Mouse (Mus musculus): Measurements from ENCODE around the gene Stmn1. TPM values are rescaled to one million over a fixed set of nuclear protein-coding genes. Genes with fewer than 3 reads are reported as not detected.

Gene Stmn1
- polyA plus RNA-seq, 1 experiment from 2014 or later, result 1,522 TPM

DNA sequence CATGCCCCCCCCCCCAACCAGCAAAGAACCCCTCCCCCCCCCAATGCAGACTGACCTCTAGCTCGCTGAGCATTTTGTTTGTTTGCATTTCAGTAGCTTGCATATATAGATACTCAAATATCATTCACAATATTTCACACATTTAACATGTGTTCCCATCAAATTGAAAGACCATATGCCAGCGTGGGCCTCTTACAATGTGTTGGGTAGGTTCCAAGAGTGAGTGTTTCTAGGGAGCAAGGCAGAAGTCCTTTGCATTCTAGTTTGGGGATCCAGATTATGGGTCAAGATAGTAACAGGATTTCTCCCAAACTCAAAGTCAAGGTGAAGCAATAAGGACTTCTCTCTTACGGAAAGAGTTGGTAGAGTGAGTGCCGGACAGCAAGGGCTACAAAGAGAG, 50.4 kb downstream of the Stmn1 start:
- Histone ChIP-seq H3K9me3 (ENCODE audit: control insufficient read depth, low read length) (no peaks in the 10 kb centered on the region), H3K36me3 (ENCODE audit: control insufficient read depth, insufficient read depth, low read length) (peaks cover 20% of the 10 kb centered on the region), H3K9ac (ENCODE audit: low read length) (no peak overlapping the region), H3K4me2 (ENCODE audit: low read length) (no peak overlapping the region), H3K27ac (ENCODE audit: low read depth) (no peak overlapping the region), H3K4me1 (replicated peaks; ENCODE audit: control insufficient read depth, insufficient read depth, low read length) (peaks cover 4% of the 10 kb centered on the region; the same call in 1 of the 2 replicates), H3K4me3 (ENCODE audit: low read depth, low read length) (no peak overlapping the region), H3K27me3 (replicated peaks; ENCODE audit: control insufficient read depth, insufficient read depth, low read length) (no peaks in the 10 kb centered on the region)
- 89% methylated on average over 4 of the region's 4 CpGs for WGBS
- DNase-seq (ENCODE audit: low spot score) (no peak), ATAC-seq (replicated peaks; ENCODE audit: low FRiP score, low TSS enrichment, low read depth) (no peak)

DNA sequence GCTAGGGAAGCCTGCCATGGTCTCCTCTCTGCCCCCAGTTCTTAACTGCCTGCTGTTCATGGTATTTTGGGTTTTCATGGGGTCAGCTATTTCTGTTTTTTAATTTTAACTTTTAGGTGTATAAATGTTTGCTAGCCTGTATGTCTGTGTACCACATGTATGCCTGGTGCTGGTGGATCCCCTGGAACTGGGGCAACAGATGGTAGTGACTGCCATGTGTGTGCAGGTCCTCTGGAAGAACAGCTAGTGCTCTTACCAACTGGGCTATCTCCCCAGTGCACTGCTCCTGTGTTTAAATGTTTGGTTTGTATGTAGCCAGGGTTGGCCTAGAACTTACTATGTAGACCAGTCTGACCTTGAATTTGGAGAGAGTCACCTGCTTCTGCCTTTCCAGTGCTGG, 51.2 kb downstream of the Stmn1 start:
- no peak overlapping the region for H3K27ac ChIP-seq (ENCODE audit: low read depth)
- peaks cover 28% of the 10 kb centered on the region for H3K36me3 ChIP-seq (ENCODE audit: control insufficient read depth, insufficient read depth, low read length)
- no peak overlapping the region for H3K4me3 ChIP-seq (ENCODE audit: low read depth, low read length)
- H3K9me3 ChIP-seq (ENCODE audit: control insufficient read depth, low read length), result no peaks in the 10 kb centered on the region
- no peaks in the 10 kb centered on the region for H3K27me3 ChIP-seq (replicated peaks; ENCODE audit: control insufficient read depth, insufficient read depth, low read length)
- no peak for ATAC-seq (replicated peaks; ENCODE audit: low FRiP score, low TSS enrichment, low read depth)
- H3K4me2 ChIP-seq (ENCODE audit: low read length), result no peak overlapping the region
- DNase-seq (ENCODE audit: low spot score), result no peak
- peaks cover 4% of the 10 kb centered on the region; the same call in 1 of the 2 replicates for H3K4me1 ChIP-seq (replicated peaks; ENCODE audit: control insufficient read depth, insufficient read depth, low read length)
- no peak overlapping the region for H3K9ac ChIP-seq (ENCODE audit: low read length)

Small RNA genes lying within 50 kb of the gene (microRNA-seq; reads per million reads assigned to microRNA genes)
- 0.85 reads per million, percentile 4 among the genes with 10 or more reads in this experiment for gene Gm23634

Other genes with a start within 250 kb of the Stmn1 start
- gene Catsper4, start 240.9 kb upstream of the Stmn1 start, polyA plus RNA-seq (2014; fragmentation: Nextera tagmentation; extraction: Ambion mirVana), result 0.19 TPM in 1 of 2 replicates, not detected in the other
- 6.1 and 7.5 TPM in 2 replicates for gene Cnksr1, start 229.9 kb upstream of the Stmn1 start, polyA plus RNA-seq (2014; fragmentation: Nextera tagmentation; extraction: Ambion mirVana)
- gene E130218I03Rik, start 224.7 kb upstream of the Stmn1 start, polyA plus RNA-seq (2014; fragmentation: Nextera tagmentation; extraction: Ambion mirVana), result 0.24 and 0.41 TPM in 2 replicates
- gene Zfp593, start 222.7 kb upstream of the Stmn1 start, polyA plus RNA-seq (2014; fragmentation: Nextera tagmentation; extraction: Ambion mirVana), result 17.5 and 20.7 TPM in 2 replicates
- not detected in 2 replicates for gene Gm30191, start 221.4 kb upstream of the Stmn1 start, polyA plus RNA-seq (2014; fragmentation: Nextera tagmentation; extraction: Ambion mirVana)
- 3.8 and 4.5 TPM in 2 replicates for gene Grrp1, start 214.2 kb upstream of the Stmn1 start, polyA plus RNA-seq (2014; fragmentation: Nextera tagmentation; extraction: Ambion mirVana)
- 18.4 and 20.5 TPM in 2 replicates for gene Pdik1l, start 180.4 kb upstream of the Stmn1 start, polyA plus RNA-seq (2014; fragmentation: Nextera tagmentation; extraction: Ambion mirVana)
- 0.09 TPM in 1 of 2 replicates, not detected in the other for gene Trim63, start 153.2 kb upstream of the Stmn1 start, polyA plus RNA-seq (2014; fragmentation: Nextera tagmentation; extraction: Ambion mirVana)
- gene Slc30a2, start 125.1 kb upstream of the Stmn1 start, polyA plus RNA-seq (2014; fragmentation: Nextera tagmentation; extraction: Ambion mirVana), result 0.19 and 0.26 TPM in 2 replicates
- gene Extl1, start 84.5 kb upstream of the Stmn1 start, polyA plus RNA-seq (2014; fragmentation: Nextera tagmentation; extraction: Ambion mirVana), result 1.2 and 1.4 TPM in 2 replicates
- gene Pafah2, start 72.0 kb upstream of the Stmn1 start, polyA plus RNA-seq (2014; fragmentation: Nextera tagmentation; extraction: Ambion mirVana), result 28.4 and 32.5 TPM in 2 replicates
- gene Paqr7, start 28.4 kb downstream of the Stmn1 start, polyA plus RNA-seq (2014; fragmentation: Nextera tagmentation; extraction: Ambion mirVana), result 1.3 and 2.1 TPM in 2 replicates
- gene Aunip, start 42.7 kb downstream of the Stmn1 start, polyA plus RNA-seq (2014; fragmentation: Nextera tagmentation; extraction: Ambion mirVana), result 7.8 and 8.2 TPM in 2 replicates
- gene Mtfr1l, start 67.1 kb downstream of the Stmn1 start, polyA plus RNA-seq (2014; fragmentation: Nextera tagmentation; extraction: Ambion mirVana), result 109 and 117 TPM in 2 replicates
- 14.7 and 15.6 TPM in 2 replicates for gene Selenon, start 83.8 kb downstream of the Stmn1 start, polyA plus RNA-seq (2014; fragmentation: Nextera tagmentation; extraction: Ambion mirVana)
- gene Man1c1, start 236.0 kb downstream of the Stmn1 start, polyA plus RNA-seq (2014; fragmentation: Nextera tagmentation; extraction: Ambion mirVana), result 2.2 and 3.6 TPM in 2 replicates